Mouse (Mus musculus): Measurements from ENCODE around the gene Btbd7.

GRCm38 (mm10) chr12:102908191-102908590 lies 29.9 kb upstream of the Btbd7 start:
- TF ChIP-seq CTCF (IDR thresholded peaks at IDR 0.05; ENCODE audit: extremely low read depth, insufficient read length, insufficient replicate concordance, low read depth, low read length), result no peak
- no peak for TF ChIP-seq POLR2A (IDR thresholded peaks at IDR 0.05; ENCODE audit: low read depth, low read length)
